Mouse (Mus musculus) gonadal fat pad, adult 2 months (tissue): ENCODE measurements around the gene Zfp39. TPM values are rescaled to one million over a fixed set of nuclear protein-coding genes. Genes with fewer than 3 reads are reported as not detected.

Experiments used
- polyA plus RNA-seq: library from polyadenylated mRNA; depleted of rRNA; stranded (reverse); fragments of >200 nt; gene quantifications from 2 replicates; pipeline ENCODE4 v1.2.3, GENCODE M21; 2012; rRNA removed

Zfp39 gene
- polyA plus RNA-seq, 1 experiment = 1.2 TPM

Other genes starting within 250 kb of the Zfp39 start
- gene Olfr322, start 245.4 kb downstream of the Zfp39 start, polyA plus RNA-seq = not detected in 2 replicates
- not detected in 2 replicates for gene Olfr320, start 223.1 kb downstream of the Zfp39 start, polyA plus RNA-seq
- 0.06 TPM in 1 of 2 replicates, not detected in the other for gene Olfr319, start 205.1 kb downstream of the Zfp39 start, polyA plus RNA-seq
- gene Olfr318, start 180.2 kb downstream of the Zfp39 start, polyA plus RNA-seq = not detected in 2 replicates
- gene Olfr317, start 165.0 kb downstream of the Zfp39 start, polyA plus RNA-seq = not detected in 2 replicates
- not detected in 2 replicates for gene Olfr316, start 151.5 kb downstream of the Zfp39 start, polyA plus RNA-seq
- gene Olfr315, start 131.0 kb downstream of the Zfp39 start, polyA plus RNA-seq = not detected in 2 replicates
- not detected in 2 replicates for gene Olfr314, start 121.3 kb downstream of the Zfp39 start, polyA plus RNA-seq
- 3.3 and 4.8 TPM in 2 replicates for gene Fam183b, start 102.3 kb downstream of the Zfp39 start, polyA plus RNA-seq
- not detected in 2 replicates for gene Olfr313, start 89.2 kb downstream of the Zfp39 start, polyA plus RNA-seq
- gene Olfr312, start 75.0 kb downstream of the Zfp39 start, polyA plus RNA-seq = not detected in 2 replicates
- not detected in 2 replicates for gene Olfr311, start 65.0 kb downstream of the Zfp39 start, polyA plus RNA-seq
- 4.6 and 6.2 TPM in 2 replicates for gene Gm12258, start 57.1 kb downstream of the Zfp39 start, polyA plus RNA-seq
- gene 2810021J22Rik, start 37.0 kb downstream of the Zfp39 start, polyA plus RNA-seq = 7.6 and 9.1 TPM in 2 replicates
- 0.03 TPM in 1 of 2 replicates, not detected in the other for gene Btnl10, start 13.7 kb upstream of the Zfp39 start, polyA plus RNA-seq
- gene Rnf187, start 34.7 kb upstream of the Zfp39 start, polyA plus RNA-seq = 163 and 165 TPM in 2 replicates
- 0.97 and 1.6 TPM in 2 replicates for gene Hist3h2ba, start 44.7 kb upstream of the Zfp39 start, polyA plus RNA-seq
- gene Hist3h2a, start 50.5 kb upstream of the Zfp39 start, polyA plus RNA-seq = 20.3 and 21.6 TPM in 2 replicates
- gene Trim17, start 50.5 kb upstream of the Zfp39 start, polyA plus RNA-seq = 0.39 and 1.3 TPM in 2 replicates
- gene Trim11, start 73.9 kb upstream of the Zfp39 start, polyA plus RNA-seq = 22.6 and 25.2 TPM in 2 replicates
- 0.37 and 0.70 TPM in 2 replicates for gene Obscn, start 232.2 kb upstream of the Zfp39 start, polyA plus RNA-seq